Mouse (Mus musculus) megakaryocyte-erythroid progenitor cell, adult 5-6 weeks (primary cell): ENCODE results near the gene Sar1a. TPM values are rescaled to one million over a fixed set of nuclear protein-coding genes. Genes with fewer than 3 reads are reported as not detected.
A peak's percentile ranks its signal among the peaks of the same experiment; 100 is the strongest.

Experiments used
- ATAC-seq: replicated peaks from 2 replicates; pipeline ENCODE4 v1.8.0; 2016; ENCODE audit warnings: mild to moderate bottlenecking, inconsistent platforms; ENCODE audit not compliant: severe bottlenecking, poor library complexity, low FRiP score, low TSS enrichment
- total RNA-seq, 2 experiments: library from RNA; stranded (forward) in 1 of 2; stranded (reverse) in 1 of 2; fragments of 200-1000, 215-1000 nt in 1 of 2; fragments of >200 nt in 1 of 2; fragmentation: Nextera tagmentation in 1 of 2; gene quantifications; 2 replicates each; pipeline ENCODE4 v1.2.3; 2014 to 2017

The Sar1a gene
- total RNA-seq (2014; fragmentation: Nextera tagmentation) (85.6 and 97.9 TPM in 2 replicates), total RNA-seq (2017) (108 and 119 TPM in 2 replicates)

- peak; percentile 99 for ATAC-seq
Measured at GRCm38 (mm10) chr10:61680015-61680913, at the start of gene Sar1a. TSS of gene Sar1a (plus strand) at chr10:61680299.

GRCm38 (mm10) chr10:61632445-61632844 is 47.7 kb upstream of the Sar1a start:
- no peak for ATAC-seq

- no peak for ATAC-seq
Measured at GRCm38 (mm10) chr10:61637055-61637454, 43.0 kb upstream of the Sar1a start.

- no peak for ATAC-seq
Measured at GRCm38 (mm10) chr10:61640363-61640762, 39.7 kb upstream of the Sar1a start.

- no peak for ATAC-seq
Measured at GRCm38 (mm10) chr10:61646557-61646956, 33.5 kb upstream of the Sar1a start.

GRCm38 (mm10) chr10:61647790-61648736 is 32.0 kb upstream of the Sar1a start, which contains the start of gene Ppa1:
TSS of gene Ppa1 (plus strand) at chr10:61648552.
- ATAC-seq = peak; percentile 76

- peak; percentile 74 for ATAC-seq
Measured at GRCm38 (mm10) chr10:61648737-61649645, 31.1 kb upstream of the Sar1a start.

GRCm38 (mm10) chr10:61654105-61654504 is 26.0 kb upstream of the Sar1a start:
- no peak for ATAC-seq

GRCm38 (mm10) chr10:61654691-61655090 is 25.4 kb upstream of the Sar1a start:
- no peak for ATAC-seq

- ATAC-seq = no peak
Measured at GRCm38 (mm10) chr10:61655188-61655587, 24.9 kb upstream of the Sar1a start.

GRCm38 (mm10) chr10:61656928-61657882 is 22.9 kb upstream of the Sar1a start:
- ATAC-seq = no peak

GRCm38 (mm10) chr10:61657985-61658384 is 22.1 kb upstream of the Sar1a start:
- 0 out of 2 replicates have a peak, but pooled peaks have one; percentile 43 for ATAC-seq

GRCm38 (mm10) chr10:61661887-61662286 is 18.2 kb upstream of the Sar1a start:
- ATAC-seq = no peak

- ATAC-seq = peak; percentile 68
Measured at GRCm38 (mm10) chr10:61662391-61662988, 17.6 kb upstream of the Sar1a start.

- no peak for ATAC-seq
Measured at GRCm38 (mm10) chr10:61665111-61665510, 15.0 kb upstream of the Sar1a start.

- peak; percentile 90 for ATAC-seq
Measured at GRCm38 (mm10) chr10:61665651-61666050, 14.4 kb upstream of the Sar1a start.

GRCm38 (mm10) chr10:61669289-61669688 is 10.8 kb upstream of the Sar1a start:
- ATAC-seq = no peak
